Mouse (Mus musculus) kidney, postnatal 4 days (tissue): ENCODE measurements around the gene Gsta3.

Source experiments
- DNase-seq, 2 experiments: peaks; one replicate each; pipeline ENCODE4 v3.0.0; 2021; ENCODE audit warnings: mixed read lengths in 2 of 2

Gsta3 gene

GRCm38 (mm10) chr1:21304174-21304573 is 63.8 kb downstream of the Gsta3 start:
- no peak for DNase-seq

- no peak for DNase-seq
These were observed 64.3 kb downstream of the Gsta3 start for GRCm38 (mm10) chr1:21304646-21305045.

GRCm38 (mm10) chr1:21305443-21305842 is 65.1 kb downstream of the Gsta3 start:
- DNase-seq: no peak

- DNase-seq: no peak
These were observed 73.9 kb downstream of the Gsta3 start for GRCm38 (mm10) chr1:21314336-21314735.
